Mouse (Mus musculus): ENCODE measurements at regions not wholly inside any gene's neighbourhood (a gene's known extent, or its start where the extent isn't known, plus 50 kb on each side); places are given as distances from the start of the nearest gene placed in this dataset.
A peak's percentile ranks its signal among the peaks of the same experiment; 100 is the strongest.

GRCm38 (mm10) chr3:151903169-151903568 lies 65.7 kb upstream of the Ptgfr start:
- no peaks in the 10 kb centered on the region for H3K4me1 ChIP-seq (ENCODE audit: control insufficient read depth, insufficient read depth, low read length)
- DNase-seq, result no peak
- TF ChIP-seq POLR2A (IDR thresholded peaks at IDR 0.05; ENCODE audit: borderline replicate concordance, extremely low read depth, low read depth, low read length), result no peak
- no peak for TF ChIP-seq CTCF (IDR thresholded peaks at IDR 0.05; ENCODE audit: insufficient read depth, low read length)
- H3K4me3 ChIP-seq (replicated peaks; ENCODE audit: extremely low read depth, low read depth, low read length), result no peak overlapping the region
- WGBS, result 71% methylated on average over 2 of the region's 2 CpGs

GRCm38 (mm10) chr3:151902216-151902827 lies 64.9 kb upstream of the Ptgfr start:
- 81% methylated on average over 13 of the region's 13 CpGs for WGBS
- Histone ChIP-seq H3K4me3 (replicated peaks; ENCODE audit: extremely low read depth, low read depth, low read length) (no peak overlapping the region), H3K4me1 (ENCODE audit: control insufficient read depth, insufficient read depth, low read length) (no peaks in the 10 kb centered on the region)
- TF ChIP-seq POLR2A (IDR thresholded peaks at IDR 0.05; ENCODE audit: borderline replicate concordance, extremely low read depth, low read depth, low read length) (no peak), CTCF (IDR thresholded peaks at IDR 0.05; ENCODE audit: insufficient read depth, low read length) (no peak)
- no peak for DNase-seq

- TF ChIP-seq POLR2A (IDR thresholded peaks at IDR 0.05; ENCODE audit: borderline replicate concordance, extremely low read depth, low read depth, low read length) (no peak), CTCF (IDR thresholded peaks at IDR 0.05; ENCODE audit: insufficient read depth, low read length) (no peak)
- DNase-seq, result no peak
- Histone ChIP-seq H3K4me1 (ENCODE audit: control insufficient read depth, insufficient read depth, low read length) (no peaks in the 10 kb centered on the region), H3K4me3 (replicated peaks; ENCODE audit: extremely low read depth, low read depth, low read length) (no peak overlapping the region)
- 83% methylated on average over 6 of the region's 6 CpGs for WGBS
Measured at GRCm38 (mm10) chr3:151899676-151900075, 62.2 kb upstream of the Ptgfr start.

- 75% methylated on average over 4 of the region's 4 CpGs for WGBS
- no peak for TF ChIP-seq CTCF (IDR thresholded peaks at IDR 0.05; ENCODE audit: insufficient read depth, low read length)
- no peak for TF ChIP-seq POLR2A (IDR thresholded peaks at IDR 0.05; ENCODE audit: borderline replicate concordance, extremely low read depth, low read depth, low read length)
Measured at GRCm38 (mm10) chr3:151899094-151899493, 61.7 kb upstream of the Ptgfr start.

GRCm38 (mm10) chr3:151896320-151896719 lies 58.9 kb upstream of the Ptgfr start:
- Histone ChIP-seq H3K4me1 (ENCODE audit: control insufficient read depth, insufficient read depth, low read length) (0 out of 2 replicates have a peak, but pooled peaks cover 2% of the 10 kb centered on the region), H3K4me3 (replicated peaks; ENCODE audit: extremely low read depth, low read depth, low read length) (no peak overlapping the region)
- WGBS, result 83% methylated on average over 6 of the region's 6 CpGs
- no peak for DNase-seq
- TF ChIP-seq CTCF (IDR thresholded peaks at IDR 0.05; ENCODE audit: insufficient read depth, low read length) (no peak), POLR2A (IDR thresholded peaks at IDR 0.05; ENCODE audit: borderline replicate concordance, extremely low read depth, low read depth, low read length) (no peak)

More at GRCm38 (mm10) chr3:151899094-151899493, 61.7 kb upstream of the Ptgfr start:
- DNase-seq, result no peak
- Histone ChIP-seq H3K4me3 (replicated peaks; ENCODE audit: extremely low read depth, low read depth, low read length) (no peak overlapping the region), H3K4me1 (ENCODE audit: control insufficient read depth, insufficient read depth, low read length) (no peaks in the 10 kb centered on the region)

GRCm38 (mm10) chr3:151894712-151895111 lies 57.3 kb upstream of the Ptgfr start:
- 0 out of 2 replicates have a peak, but pooled peaks cover 2% of the 10 kb centered on the region for H3K4me1 ChIP-seq (ENCODE audit: control insufficient read depth, insufficient read depth, low read length)
- no peak for DNase-seq
- no peak overlapping the region for H3K4me3 ChIP-seq (replicated peaks; ENCODE audit: extremely low read depth, low read depth, low read length)
- TF ChIP-seq POLR2A (IDR thresholded peaks at IDR 0.05; ENCODE audit: borderline replicate concordance, extremely low read depth, low read depth, low read length), result no peak
- 37% methylated on average over 3 of the region's 3 CpGs for WGBS

- DNase-seq, result no peak
Measured at GRCm38 (mm10) chr3:151893421-151894235, 56.2 kb upstream of the Ptgfr start.

GRCm38 (mm10) chr3:151891760-151892253 lies 54.4 kb upstream of the Ptgfr start:
- Histone ChIP-seq H3K4me3 (replicated peaks; ENCODE audit: extremely low read depth, low read depth, low read length) (no peak overlapping the region), H3K4me1 (ENCODE audit: control insufficient read depth, insufficient read depth, low read length) (0 out of 2 replicates have a peak, but pooled peaks cover 2% of the 10 kb centered on the region)
- WGBS, result 8% methylated on average over 6 of the region's 6 CpGs
- peak; percentile 34 for DNase-seq
- no peak for TF ChIP-seq CTCF (IDR thresholded peaks at IDR 0.05; ENCODE audit: insufficient read depth, low read length)
- no peak for TF ChIP-seq POLR2A (IDR thresholded peaks at IDR 0.05; ENCODE audit: borderline replicate concordance, extremely low read depth, low read depth, low read length)

More at GRCm38 (mm10) chr3:151893421-151894235, 56.2 kb upstream of the Ptgfr start:
- 73% methylated on average over 11 of the region's 11 CpGs for WGBS
- no peak overlapping the region for H3K4me3 ChIP-seq (replicated peaks; ENCODE audit: extremely low read depth, low read depth, low read length)
- TF ChIP-seq POLR2A (IDR thresholded peaks at IDR 0.05; ENCODE audit: borderline replicate concordance, extremely low read depth, low read depth, low read length) (no peak), CTCF (IDR thresholded peaks at IDR 0.05; ENCODE audit: insufficient read depth, low read length) (no peak)
- H3K4me1 ChIP-seq (ENCODE audit: control insufficient read depth, insufficient read depth, low read length), result 0 out of 2 replicates have a peak, but pooled peaks cover 2% of the 10 kb centered on the region

GRCm38 (mm10) chr3:151891336-151891735 lies 53.9 kb upstream of the Ptgfr start:
- H3K4me3 ChIP-seq (replicated peaks; ENCODE audit: extremely low read depth, low read depth, low read length), result no peak overlapping the region
- no peak for TF ChIP-seq CTCF (IDR thresholded peaks at IDR 0.05; ENCODE audit: insufficient read depth, low read length)
- 0 out of 2 replicates have a peak, but pooled peaks cover 2% of the 10 kb centered on the region for H3K4me1 ChIP-seq (ENCODE audit: control insufficient read depth, insufficient read depth, low read length)
- 71% methylated on average over 3 of the region's 3 CpGs for WGBS
- no peak for DNase-seq
